Mouse (Mus musculus) common myeloid progenitor, adult 5-6 weeks (primary cell): Measurements from ENCODE around the gene Ccr5. TPM values are rescaled to one million over a fixed set of nuclear protein-coding genes. Genes with fewer than 3 reads are reported as not detected.
A peak's percentile ranks its signal among the peaks of the same experiment; 100 is the strongest.
"Not testable (repeated sequence)": the region's sequence is repeated elsewhere in the genome, so short reads cannot be mapped to it uniquely, and the experiment has no call there.

Experiments used
- ATAC-seq: replicated peaks from 2 replicates; pipeline ENCODE4 v1.8.0; 2016; ENCODE audit warnings: low read depth, mild to moderate bottlenecking, moderate TSS enrichment, inconsistent platforms; ENCODE audit not compliant: poor library complexity, severe bottlenecking
- total RNA-seq: library from RNA; stranded (forward); fragments of 200-1000, 187-1606 nt; gene quantifications from 2 replicates; pipeline ENCODE4 v1.2.3, GENCODE M21; 2017

Gene Ccr5
- total RNA-seq, 1 experiment from 2014 or later = 0.37 TPM

DNA sequence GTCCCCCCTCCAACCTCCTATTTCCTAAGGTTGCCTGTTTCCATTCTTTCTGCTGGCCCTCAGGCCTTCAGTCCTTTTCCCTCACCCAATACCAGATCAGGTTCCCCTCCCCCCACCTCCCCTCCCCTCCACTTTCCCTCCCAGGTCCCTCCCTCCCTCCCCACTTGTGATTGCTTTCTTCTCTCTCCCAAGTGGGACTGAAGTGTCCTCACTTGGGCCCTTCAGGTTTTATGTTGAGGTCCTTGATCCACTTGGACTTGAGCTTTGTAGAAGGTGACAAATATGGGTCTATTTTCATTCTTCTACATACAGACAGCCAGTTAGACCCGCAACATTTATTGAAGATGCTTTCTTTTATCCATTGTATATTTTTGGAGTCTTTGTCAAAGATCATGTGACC is 13.6 kb downstream of the Ccr5 start:
- not testable (repeated sequence) for ATAC-seq

- peak; percentile 48 for ATAC-seq
Measured at GRCm38 (mm10) chr9:124137619-124138018, 16.3 kb downstream of the Ccr5 start.

GRCm38 (mm10) chr9:124138055-124138775 is 16.9 kb downstream of the Ccr5 start:
- peak; percentile 99 for ATAC-seq

DNA sequence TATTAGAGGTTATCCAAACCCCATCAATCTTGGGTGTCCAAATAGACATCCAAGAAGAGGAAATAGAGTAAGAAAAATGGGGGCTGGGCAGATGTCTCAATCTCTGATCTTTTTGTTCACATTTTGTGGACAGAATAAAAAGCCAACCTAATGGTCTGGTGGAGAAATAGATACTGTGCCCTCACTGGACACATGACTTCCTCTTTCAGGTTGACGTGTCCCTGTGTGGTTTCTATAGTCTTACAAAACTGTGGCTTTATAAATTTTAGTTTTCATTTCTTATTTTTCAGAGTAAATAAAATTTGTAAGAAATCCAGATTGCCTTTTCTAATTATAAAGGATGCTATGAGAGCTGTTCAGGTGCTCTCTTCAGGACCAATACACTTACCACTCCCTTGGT is 22.3 kb downstream of the Ccr5 start:
- peak; percentile 93 for ATAC-seq

DNA sequence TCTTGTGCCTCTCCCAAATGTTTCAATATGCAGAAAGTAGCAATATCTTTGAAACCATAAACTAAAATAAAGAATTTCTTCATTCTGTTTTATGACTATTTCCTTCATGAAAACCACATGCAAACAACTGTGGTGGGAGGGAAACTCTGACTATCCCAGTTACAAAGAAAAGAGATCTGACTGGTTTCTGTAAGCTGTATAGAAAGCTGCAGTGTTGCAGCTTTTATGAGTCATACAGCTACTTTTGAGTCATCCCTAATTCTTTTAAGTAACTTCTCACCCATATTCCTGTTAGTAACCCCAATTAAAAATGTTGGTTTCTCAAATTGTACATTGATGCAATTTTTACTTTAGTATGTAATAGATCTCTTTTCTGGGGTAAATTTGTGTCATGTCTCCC is 25.0 kb downstream of the Ccr5 start:
- 0 out of 2 replicates have a peak, but pooled peaks have one; percentile 19 for ATAC-seq

Other genes starting within 250 kb of the Ccr5 start
- 0.59 and 0.87 TPM in 2 replicates for gene Ccr1, start 152.9 kb upstream of the Ccr5 start, total RNA-seq
- not detected in 2 replicates for gene Ccr1l1, start 143.1 kb upstream of the Ccr5 start, total RNA-seq
- gene Ccr3, start 99.6 kb upstream of the Ccr5 start, total RNA-seq = not detected in 2 replicates
- gene Ccr2, start 19.6 kb upstream of the Ccr5 start, total RNA-seq = 47.1 and 48.6 TPM in 2 replicates
- gene 2010315B03Rik, start 191.2 kb downstream of the Ccr5 start, total RNA-seq = 15.8 and 24.8 TPM in 2 replicates